Mouse (Mus musculus) limb, embryonic 12.5 days (tissue): ENCODE data around the gene Ago4. TPM values are rescaled to one million over a fixed set of nuclear protein-coding genes. Genes with fewer than 3 reads are reported as not detected.

Experiments
- ATAC-seq: fragments of 200-750 bp; cut with Nextera tagmentation; 2 replicates; pipeline ENCODE4 v1.8.0; 2017; ENCODE audit warnings: low read depth, moderate TSS enrichment; ENCODE audit not compliant: insufficient number of reproducible peaks, insufficient read depth, low FRiP score, low TSS enrichment
- H3K27ac ChIP-seq: fragments of 300-500 bp; sonication (generic); 2 replicates; pipeline ENCODE4 v1.5.1; 2016; ENCODE audit warnings: mild to moderate bottlenecking, moderate library complexity
- H3K27me3 ChIP-seq: fragments of 300-500 bp; sonication (generic); 2 replicates; pipeline ENCODE4 v1.6.1; 2016; ENCODE audit warnings: mild to moderate bottlenecking, moderate library complexity
- H3K36me3 ChIP-seq: fragments of 300-500 bp; sonication (generic); 2 replicates; pipeline ENCODE4 v1.6.1; 2016; ENCODE audit warnings: mild to moderate bottlenecking, moderate library complexity
- H3K4me1 ChIP-seq: fragments of 300-500 bp; sonication (generic); replicated peaks from 2 replicates; pipeline ENCODE4 v1.6.1; 2016
- H3K4me2 ChIP-seq: fragments of 300-500 bp; sonication (generic); 2 replicates; pipeline ENCODE4 v1.6.1; 2016; ENCODE audit warnings: mild to moderate bottlenecking, moderate library complexity
- H3K4me3 ChIP-seq: fragments of 300-500 bp; sonication (generic); replicated peaks from 2 replicates; pipeline ENCODE4 v1.5.1; 2016; ENCODE audit warnings: mild to moderate bottlenecking
- H3K9ac ChIP-seq: fragments of 300-500 bp; sonication (generic); replicated peaks from 2 replicates; pipeline ENCODE4 v1.6.1; 2016; ENCODE audit warnings: mild to moderate bottlenecking, moderate library complexity
- H3K9me3 ChIP-seq: fragments of 300-500 bp; sonication (generic); 2 replicates; pipeline ENCODE4 v1.6.1; 2016; ENCODE audit warnings: mild to moderate bottlenecking, moderate library complexity
- WGBS: fragments of 180-500 bp; shearing (Covaris S2); methylation state at CpG from one replicate; pipeline ENCODE4 v1.1.7; 2016; 5-methylcytosine and 5-hydroxymethylcytosine counted together
- polyA plus RNA-seq: library from polyadenylated mRNA; unstranded; fragments of >200 nt; fragmentation: Nextera tagmentation; extraction: Ambion mirVana; gene quantifications from 2 replicates; pipeline ENCODE4 v1.2.1, GENCODE M21; 2016

The Ago4 gene
- polyA plus RNA-seq, 1 experiment from 2014 or later, result 2.3 TPM

DNA sequence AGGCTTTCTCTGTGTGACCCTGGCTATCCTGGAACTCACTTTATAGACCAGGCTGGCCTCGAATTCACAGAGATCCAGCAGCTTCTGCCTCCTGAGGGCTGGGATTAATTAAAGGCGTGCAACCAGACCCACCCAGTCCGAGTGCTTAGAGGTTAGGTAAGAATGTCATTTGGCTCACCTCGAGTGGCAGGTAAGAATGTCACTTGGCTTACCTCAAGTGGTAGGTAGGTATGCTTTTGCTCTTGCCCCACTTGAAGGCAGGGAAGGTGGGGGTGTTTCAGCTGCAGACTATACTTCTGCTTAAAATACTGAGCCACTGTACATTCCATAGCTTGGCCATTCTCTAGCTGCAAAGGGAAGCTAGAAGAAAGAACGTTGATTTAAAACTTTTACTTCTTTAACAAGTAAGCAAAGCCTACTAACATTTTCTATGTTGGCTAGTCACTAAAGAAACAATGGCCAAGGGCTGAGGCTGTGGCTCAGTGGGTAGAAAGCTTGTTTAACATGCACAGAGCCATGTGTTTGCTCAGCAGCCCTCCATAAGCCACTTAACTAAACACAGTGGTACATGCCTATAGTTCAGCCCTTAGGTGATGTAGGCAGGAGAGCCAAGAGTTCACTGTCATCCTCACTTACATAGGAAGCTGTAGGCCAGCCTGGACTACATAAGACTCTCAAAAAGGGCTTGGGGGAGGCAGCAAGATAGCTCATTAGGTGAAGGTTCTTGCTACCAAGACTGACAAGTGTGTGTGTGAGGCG lies 20.8 kb downstream of the Ago4 start:
- Histone ChIP-seq H3K9me3 (no peaks in the 10 kb centered on the region), H3K4me3 (no peak overlapping the region), H3K27me3 (no peaks in the 10 kb centered on the region), H3K4me1 (no peaks in the 10 kb centered on the region), H3K36me3 (peaks cover 24% of the 10 kb centered on the region; the same call in 1 of the 2 replicates), H3K9ac (no peak overlapping the region), H3K4me2 (no peak overlapping the region), H3K27ac (no peak overlapping the region)
- no peak for ATAC-seq
- WGBS, result 76% methylated on average over 6 of the region's 6 CpGs

DNA sequence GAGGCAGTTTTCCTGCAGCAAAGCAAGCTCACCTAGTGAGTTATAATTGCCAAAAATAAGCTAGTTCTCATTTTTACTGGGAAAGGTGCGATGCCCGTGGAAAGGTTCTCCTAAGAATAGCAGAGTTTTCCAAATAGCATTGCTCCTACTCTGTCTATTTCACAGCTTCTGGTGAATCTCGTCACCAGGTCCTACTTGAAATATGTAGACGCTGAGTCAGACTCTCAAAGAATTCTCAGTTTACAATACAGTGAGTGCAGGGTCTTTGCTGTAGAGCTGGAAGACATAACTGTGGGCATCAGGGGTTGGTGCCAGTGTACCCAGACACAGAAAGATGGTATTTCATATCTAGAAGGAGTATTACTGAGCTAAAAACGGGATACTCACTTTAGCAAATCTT lies 22.3 kb downstream of the Ago4 start:
- H3K4me2 ChIP-seq, result no peak overlapping the region
- no peak overlapping the region for H3K4me3 ChIP-seq
- no peaks in the 10 kb centered on the region for H3K9me3 ChIP-seq
- ATAC-seq, result no peak
- no peaks in the 10 kb centered on the region for H3K4me1 ChIP-seq
- 87% methylated on average over 5 of the region's 5 CpGs for WGBS
- H3K27ac ChIP-seq, result no peak overlapping the region
- no peak overlapping the region for H3K9ac ChIP-seq
- no peaks in the 10 kb centered on the region for H3K27me3 ChIP-seq
- peaks cover 18% of the 10 kb centered on the region; the same call in 1 of the 2 replicates for H3K36me3 ChIP-seq

DNA sequence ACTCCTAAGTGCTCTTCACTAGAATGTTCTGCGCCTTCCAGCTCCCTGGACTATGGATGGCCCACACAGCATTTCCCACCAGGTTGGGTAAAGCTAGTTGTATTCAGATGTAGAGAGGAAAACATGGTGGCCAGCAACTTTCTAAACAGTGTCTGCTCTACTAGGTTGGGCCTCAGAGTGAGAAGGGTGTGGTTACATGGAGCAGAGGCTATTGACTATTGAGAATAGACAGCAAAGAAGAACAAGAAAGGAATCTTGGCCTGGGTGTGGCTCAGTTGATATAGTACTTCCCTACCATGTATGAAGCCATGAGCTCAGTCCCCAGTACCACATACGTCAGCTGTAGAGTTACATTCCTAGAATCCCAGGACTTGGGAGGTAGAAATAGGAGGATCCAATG lies 24.2 kb downstream of the Ago4 start:
- H3K4me2 ChIP-seq, result no peak overlapping the region
- no peak overlapping the region for H3K27ac ChIP-seq
- peaks cover 18% of the 10 kb centered on the region; the same call in 1 of the 2 replicates for H3K36me3 ChIP-seq
- H3K27me3 ChIP-seq, result no peaks in the 10 kb centered on the region
- H3K4me3 ChIP-seq, result no peak overlapping the region
- H3K4me1 ChIP-seq, result no peaks in the 10 kb centered on the region
- 89% methylated on average over 2 of the region's 2 CpGs for WGBS
- ATAC-seq, result no peak
- no peak overlapping the region for H3K9ac ChIP-seq
- H3K9me3 ChIP-seq, result no peaks in the 10 kb centered on the region

DNA sequence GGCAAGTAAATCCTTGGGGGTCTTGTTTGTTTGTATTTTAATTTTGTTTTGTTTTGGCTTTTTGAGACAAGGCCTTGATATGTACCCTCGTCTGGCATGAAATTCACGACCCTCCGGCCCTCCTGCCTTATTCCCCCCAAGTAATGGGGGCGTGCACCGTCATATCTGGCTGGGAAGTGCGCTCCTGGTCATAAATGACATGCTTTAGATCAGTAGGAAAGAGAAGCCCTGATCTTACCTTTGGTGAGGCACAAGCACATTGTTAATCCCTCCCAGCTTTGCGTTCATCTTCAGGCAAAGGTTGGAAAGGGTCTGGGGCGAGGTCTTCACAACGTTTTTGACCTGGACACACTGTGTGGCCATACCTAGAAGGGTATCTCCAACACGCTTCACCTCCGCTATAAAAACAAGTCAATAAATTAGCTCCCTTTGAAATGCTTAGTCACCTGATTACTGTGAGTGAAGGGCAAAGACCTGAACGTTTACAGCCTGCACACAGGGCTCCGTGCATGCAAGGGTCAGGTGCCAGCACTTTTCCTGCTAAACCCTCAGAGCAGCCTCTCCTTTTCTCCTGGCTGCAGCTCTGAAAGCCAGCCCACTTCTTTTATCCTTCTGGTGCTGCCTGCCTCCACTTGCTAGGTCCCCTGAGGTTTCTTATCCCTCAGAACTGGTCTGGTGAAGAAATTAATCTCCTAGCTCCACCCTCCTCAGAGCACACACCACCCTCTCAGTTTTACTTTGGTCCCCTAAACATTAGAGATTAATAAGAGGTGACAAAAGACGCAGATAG lies 25.0 kb downstream of the Ago4 start:
- WGBS, result 62% methylated on average over 14 of the region's 14 CpGs
- Histone ChIP-seq H3K36me3 (peaks cover 18% of the 10 kb centered on the region; the same call in 1 of the 2 replicates), H3K9ac (no peak overlapping the region), H3K27ac (no peak overlapping the region), H3K4me3 (no peak overlapping the region), H3K9me3 (no peaks in the 10 kb centered on the region), H3K4me1 (no peaks in the 10 kb centered on the region), H3K27me3 (no peaks in the 10 kb centered on the region), H3K4me2 (no peak overlapping the region)
- no peak for ATAC-seq

DNA sequence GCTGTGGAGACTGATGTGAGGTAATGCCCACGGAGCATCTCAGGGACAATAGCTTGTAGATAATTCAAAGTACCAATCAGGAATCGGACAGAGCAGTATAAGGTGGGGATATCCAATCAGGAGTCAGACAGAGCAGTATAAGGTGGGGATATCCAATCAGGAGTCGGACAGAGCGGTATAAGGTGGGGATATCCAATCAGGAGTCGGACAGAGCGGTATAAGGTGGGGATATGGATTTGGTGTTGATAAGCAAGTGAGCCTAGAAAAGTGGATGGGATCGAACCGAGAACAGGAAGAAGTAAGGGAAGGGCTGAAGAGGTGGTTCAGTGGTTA lies 30.3 kb downstream of the Ago4 start:
- no peaks in the 10 kb centered on the region for H3K9me3 ChIP-seq
- H3K27ac ChIP-seq, result no peak overlapping the region
- ATAC-seq, result no peak
- no peaks in the 10 kb centered on the region for H3K4me1 ChIP-seq
- H3K27me3 ChIP-seq, result no peaks in the 10 kb centered on the region
- no peak overlapping the region for H3K9ac ChIP-seq
- 52% methylated on average over 8 of the region's 8 CpGs for WGBS
- H3K4me3 ChIP-seq, result no peak overlapping the region
- 0 out of 2 replicates have a peak, but pooled peaks cover 1% of the 10 kb centered on the region for H3K36me3 ChIP-seq
- H3K4me2 ChIP-seq, result no peak overlapping the region

DNA sequence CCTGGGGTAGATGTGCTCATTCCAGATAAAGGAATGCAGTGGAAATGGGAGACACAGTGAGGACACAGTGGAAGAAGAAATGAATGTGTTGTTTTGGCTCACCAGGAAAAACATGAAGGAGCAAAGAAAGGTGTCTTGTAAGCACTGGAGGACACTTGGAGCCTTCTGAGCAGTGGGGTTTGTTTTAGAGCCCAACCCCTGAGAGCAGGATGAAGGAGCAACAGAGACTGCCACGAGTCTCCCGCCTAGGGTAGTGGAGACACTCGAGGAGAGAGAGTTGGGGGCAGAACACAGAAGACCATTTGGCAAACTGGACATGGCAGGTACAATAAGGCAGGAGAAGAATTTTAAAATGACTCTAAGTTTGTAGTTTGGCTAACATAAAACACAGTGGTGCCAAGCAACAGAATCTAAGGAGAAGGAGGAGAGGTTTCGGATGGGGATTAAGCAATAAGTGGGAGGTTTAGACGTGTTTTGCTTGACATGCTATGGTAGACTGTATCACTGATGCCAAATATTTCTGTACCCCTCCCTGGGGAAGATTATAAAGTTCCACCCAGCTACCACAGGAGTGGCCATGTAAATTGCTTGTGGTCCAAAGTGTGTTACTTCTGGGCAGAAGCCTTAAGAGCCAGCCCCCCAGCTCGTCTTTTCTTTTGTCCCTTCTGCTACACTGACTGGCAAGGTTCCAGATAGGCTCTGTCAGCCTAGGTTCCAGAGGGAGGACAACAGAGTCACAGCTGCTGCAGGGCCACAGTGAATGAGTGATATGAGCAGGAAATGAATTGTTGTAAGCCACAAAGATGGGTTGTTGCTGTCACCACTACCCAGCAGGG lies 30.9 kb downstream of the Ago4 start:
- no peaks in the 10 kb centered on the region for H3K9me3 ChIP-seq
- H3K4me1 ChIP-seq, result no peaks in the 10 kb centered on the region
- no peaks in the 10 kb centered on the region for H3K36me3 ChIP-seq
- no peak overlapping the region for H3K9ac ChIP-seq
- no peak for ATAC-seq
- H3K27ac ChIP-seq, result no peak overlapping the region
- H3K4me3 ChIP-seq, result no peak overlapping the region
- H3K27me3 ChIP-seq, result no peaks in the 10 kb centered on the region
- WGBS, result 71% methylated on average over 6 of the region's 6 CpGs
- no peak overlapping the region for H3K4me2 ChIP-seq

DNA sequence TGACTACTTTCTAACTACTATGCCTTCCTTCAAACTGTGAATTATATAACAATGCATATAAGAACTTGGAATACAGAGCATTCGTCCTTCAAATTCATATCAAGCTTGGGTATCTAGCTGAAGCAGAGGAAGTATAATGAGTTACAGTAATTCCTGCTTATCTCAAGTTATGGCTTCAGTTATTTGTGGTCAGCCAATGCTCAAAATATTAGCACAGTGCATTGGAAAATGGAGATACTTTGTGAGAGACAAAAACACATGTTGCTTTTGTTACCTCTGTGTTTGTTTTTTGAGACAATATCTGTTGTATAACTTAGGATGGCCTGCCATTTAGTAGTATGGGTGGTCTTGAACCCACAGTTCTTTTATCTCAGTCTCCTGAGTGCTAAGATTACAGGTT lies 34.7 kb downstream of the Ago4 start:
- H3K9me3 ChIP-seq, result no peaks in the 10 kb centered on the region
- no peaks in the 10 kb centered on the region for H3K4me1 ChIP-seq
- no peak for ATAC-seq
- no peaks in the 10 kb centered on the region for H3K27me3 ChIP-seq
- no peak overlapping the region for H3K9ac ChIP-seq
- peaks cover 3% of the 10 kb centered on the region; the same call in 1 of the 2 replicates for H3K36me3 ChIP-seq
- H3K27ac ChIP-seq, result no peak overlapping the region
- WGBS, result 84% methylated on average over 1 of the region's 1 CpGs
- H3K4me2 ChIP-seq, result no peak overlapping the region
- no peak overlapping the region for H3K4me3 ChIP-seq

DNA sequence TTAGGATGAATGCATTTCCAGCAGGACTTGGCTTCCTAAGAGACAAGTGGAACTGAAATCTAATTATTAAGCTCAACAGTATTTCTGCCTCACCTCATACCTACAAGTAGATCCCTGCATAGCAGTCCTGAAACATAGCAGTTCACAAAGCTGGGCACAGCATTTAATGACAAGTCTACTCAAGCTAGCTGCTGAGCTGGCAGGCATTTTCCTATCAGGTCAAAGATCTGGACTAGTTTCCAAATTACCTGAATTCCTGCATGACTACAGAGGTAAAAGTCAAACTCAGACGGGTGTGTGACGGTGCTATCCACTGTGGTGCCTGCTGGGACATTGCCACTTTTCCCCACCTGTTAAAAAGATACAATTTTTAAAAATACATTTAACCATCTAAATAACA lies 36.3 kb downstream of the Ago4 start:
- Histone ChIP-seq H3K36me3 (peaks cover 13% of the 10 kb centered on the region; the same call in 1 of the 2 replicates), H3K9ac (no peak overlapping the region), H3K4me2 (no peak overlapping the region), H3K4me1 (no peaks in the 10 kb centered on the region), H3K27ac (no peak overlapping the region), H3K9me3 (no peaks in the 10 kb centered on the region), H3K27me3 (no peaks in the 10 kb centered on the region), H3K4me3 (no peak overlapping the region)
- 60% methylated on average over 2 of the region's 2 CpGs for WGBS
- ATAC-seq, result no peak

DNA sequence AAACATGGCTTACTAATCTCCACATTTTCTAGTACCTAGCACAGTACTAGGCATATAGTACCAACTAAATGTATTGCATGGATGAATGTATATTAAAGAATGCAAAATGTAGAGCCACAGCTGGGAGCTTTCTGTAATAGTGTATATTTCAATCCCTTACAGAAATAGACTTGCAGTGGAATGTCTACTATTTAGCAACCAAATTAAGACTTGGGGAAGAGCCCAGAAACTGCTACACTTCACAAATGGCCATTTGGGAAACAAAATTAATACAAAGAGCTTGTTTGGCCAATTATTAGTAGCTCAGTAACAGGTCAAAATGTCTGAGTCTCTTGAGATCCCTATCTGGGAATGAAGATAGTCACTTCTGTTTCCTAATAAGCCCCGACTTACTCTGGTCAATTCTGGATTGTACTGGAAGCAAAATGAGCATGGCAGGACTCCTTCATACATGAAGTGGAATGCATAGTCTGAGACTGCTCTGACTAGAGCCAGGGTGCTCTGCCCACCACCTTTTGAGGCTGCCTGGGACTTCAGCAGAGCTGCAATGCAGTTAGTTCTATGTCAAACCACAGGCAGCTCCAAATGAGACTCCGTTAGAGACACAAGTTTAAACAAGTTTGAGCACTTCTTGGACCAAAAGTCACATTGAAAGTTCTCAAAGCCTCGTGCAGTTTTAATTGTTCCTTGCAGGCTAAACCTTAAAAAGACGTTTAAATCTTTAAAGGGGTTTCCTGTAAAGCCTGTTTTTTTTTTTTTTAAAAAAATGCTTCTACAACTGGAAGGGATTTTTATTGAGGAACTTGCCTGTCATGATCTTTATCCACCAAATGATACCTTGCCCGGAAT lies 37.1 kb downstream of the Ago4 start:
- no peak overlapping the region for H3K4me3 ChIP-seq
- no peaks in the 10 kb centered on the region for H3K27me3 ChIP-seq
- ATAC-seq, result no peak
- no peak overlapping the region for H3K4me2 ChIP-seq
- H3K36me3 ChIP-seq, result peaks cover 13% of the 10 kb centered on the region; the same call in 1 of the 2 replicates
- 66% methylated on average over 5 of the region's 5 CpGs for WGBS
- no peaks in the 10 kb centered on the region for H3K4me1 ChIP-seq
- H3K9ac ChIP-seq, result no peak overlapping the region
- no peak overlapping the region for H3K27ac ChIP-seq
- no peaks in the 10 kb centered on the region for H3K9me3 ChIP-seq

DNA sequence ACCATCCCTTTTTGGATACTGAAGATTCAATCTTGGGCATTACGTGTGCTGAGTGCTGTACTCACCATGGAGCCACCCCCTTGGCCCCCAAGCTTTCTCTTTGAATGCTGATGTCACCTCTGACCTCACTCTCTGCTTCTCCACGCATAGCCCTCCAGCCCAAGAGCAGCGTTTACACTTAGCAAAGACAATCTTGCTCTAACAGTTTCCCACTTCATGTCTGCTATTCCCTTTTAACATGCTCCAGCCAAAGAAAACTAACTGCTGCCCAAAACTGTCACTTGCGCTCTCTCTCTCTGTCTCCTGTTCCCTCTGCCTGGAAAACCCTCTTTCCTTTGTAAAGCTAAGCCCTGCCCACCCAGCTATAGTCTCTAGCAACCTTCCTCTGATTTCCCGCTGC lies 37.8 kb downstream of the Ago4 start:
- no peak overlapping the region for H3K4me2 ChIP-seq
- 70% methylated on average over 5 of the region's 5 CpGs for WGBS
- H3K9me3 ChIP-seq, result no peaks in the 10 kb centered on the region
- no peak overlapping the region for H3K4me3 ChIP-seq
- peaks cover 18% of the 10 kb centered on the region; the same call in 1 of the 2 replicates for H3K36me3 ChIP-seq
- no peak overlapping the region for H3K27ac ChIP-seq
- no peaks in the 10 kb centered on the region for H3K27me3 ChIP-seq
- no peak overlapping the region for H3K9ac ChIP-seq
- H3K4me1 ChIP-seq, result no peaks in the 10 kb centered on the region
- ATAC-seq, result no peak
